Mouse (Mus musculus) heart, adult 2 months (tissue): ENCODE results near the gene Olfr523. TPM values are rescaled to one million over a fixed set of nuclear protein-coding genes. Genes with fewer than 3 reads are reported as not detected.

Experiments used
- DNase-seq, 2 experiments: peaks; one replicate each; pipeline ENCODE4 v3.0.0; 2021
- H3K27ac ChIP-seq: fragments of 200-600 bp; 2 replicates; pipeline ENCODE4 v1.8.1; 2022
- H3K27me3 ChIP-seq: fragments of 200-500 bp; 2 replicates; pipeline ENCODE4 v1.6.1; 2012; ENCODE audit warnings: mild to moderate bottlenecking, low read length, inconsistent platforms, mixed read lengths; ENCODE audit not compliant: control insufficient read depth, insufficient read depth
- H3K36me3 ChIP-seq: fragments of 200-500 bp; 2 replicates; pipeline ENCODE4 v1.6.1; 2012; ENCODE audit warnings: low read length, inconsistent platforms; ENCODE audit not compliant: control insufficient read depth, insufficient read depth
- H3K4me1 ChIP-seq: fragments of 200-500 bp; 2 replicates; pipeline ENCODE4 v1.6.1; 2011; ENCODE audit warnings: low read length; ENCODE audit not compliant: control insufficient read depth, insufficient read depth
- H3K4me3 ChIP-seq: fragments of 200-600 bp; 2 replicates; pipeline ENCODE4 v1.8.1; 2022
- H3K79me2 ChIP-seq: fragments of 200-500 bp; replicated peaks from 2 replicates; pipeline ENCODE4 v1.6.1; 2012; ENCODE audit warnings: mild to moderate bottlenecking, inconsistent platforms, low read length, moderate library complexity, mixed read lengths; ENCODE audit not compliant: control insufficient read depth, insufficient read depth
- H3K9ac ChIP-seq: fragments of 200-500 bp; 2 replicates; pipeline ENCODE4 v1.6.1; 2012; ENCODE audit warnings: low read depth, mild to moderate bottlenecking, control low read depth, inconsistent platforms, low read length, mixed read lengths
- CTCF ChIP-seq: fragments of 200-600 bp; IDR thresholded peaks from 2 replicates; pipeline ENCODE4 v1.8.1; 2022; ENCODE audit warnings: antibody characterized with exemption, mild to moderate bottlenecking, moderate library complexity
- EP300 ChIP-seq: fragments of 200-500 bp; IDR thresholded peaks from 2 replicates; pipeline ENCODE4 v1.6.1; 2011; ENCODE audit warnings: low read depth, low read length, control low read depth; ENCODE audit not compliant: insufficient read depth
- POLR2A ChIP-seq: fragments of 200-500 bp; IDR thresholded peaks from 2 replicates; pipeline ENCODE4 v1.6.1; 2011; ENCODE audit warnings: mild to moderate bottlenecking, low read depth, low read length, control low read depth; ENCODE audit not compliant: insufficient read depth
- WGBS: fragments of 180-500 bp; shearing (Covaris S2); methylation state at CpG from one replicate; pipeline ENCODE4 v1.1.7; 2018; 5-methylcytosine and 5-hydroxymethylcytosine counted together
- intact Hi-C: fragments of 180-260 bp; cut with DNase I; formaldehyde crosslinking; loops from one replicate; pipeline ENCODE4 v1.15.1; 2025
- polyA plus RNA-seq: library from polyadenylated mRNA; depleted of rRNA; stranded (reverse); fragments of >200 nt; gene quantifications from 2 replicates; pipeline ENCODE4 v1.2.3, GENCODE M21; 2012
- total RNA-seq, 2 experiments: library from RNA; stranded (reverse); gene quantifications; 2 replicates each; pipeline ENCODE4 v1.2.3; 2021

Olfr523 gene
- total and polyA plus RNA-seq, 3 experiments = not detected

DNA sequence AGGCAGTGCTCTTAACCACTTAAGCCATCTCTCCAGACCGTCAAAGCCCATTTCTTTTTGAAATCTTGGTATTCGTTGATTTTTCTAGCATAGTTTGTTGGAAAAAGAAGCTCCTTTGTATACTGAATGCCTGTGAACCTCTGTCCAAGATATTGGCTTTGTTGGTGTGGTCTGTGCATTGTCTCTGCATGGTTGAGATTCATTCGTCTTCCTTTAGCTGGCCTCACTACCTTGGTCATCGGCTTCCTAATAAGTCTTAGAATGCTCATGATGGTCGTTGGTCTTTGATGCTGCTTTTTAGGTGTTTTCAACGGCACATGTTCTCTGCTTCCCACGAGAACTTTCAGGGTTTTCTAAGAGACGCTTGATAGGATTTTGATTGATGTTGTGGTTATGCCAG lies 23.0 kb downstream of the Olfr523 start:
- intact Hi-C loops = no loop called here

DNA sequence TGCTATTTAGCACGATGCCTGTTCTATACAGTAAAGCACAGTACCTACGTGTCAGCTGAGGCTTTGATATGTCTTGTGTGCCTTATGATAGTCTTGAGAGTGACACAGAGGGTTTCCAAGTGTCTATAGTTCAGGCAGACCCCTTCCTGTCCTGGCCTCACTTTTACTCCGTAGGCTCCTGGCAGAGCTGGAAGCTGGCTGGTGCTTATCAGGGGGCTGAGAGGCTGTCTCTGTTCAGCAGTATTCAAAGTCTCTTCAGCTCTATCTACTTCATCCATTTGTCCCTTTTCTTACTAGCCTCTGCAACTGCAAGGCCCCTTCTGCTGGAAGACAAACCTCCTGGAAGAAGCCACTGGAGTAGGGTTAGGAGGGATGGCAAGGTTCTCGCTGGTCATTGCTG lies 28.1 kb downstream of the Olfr523 start:
- Histone ChIP-seq H3K4me3 (no peak overlapping the region), H3K27me3 (no peaks in the 10 kb centered on the region), H3K9ac (no peak overlapping the region), H3K79me2 (no peaks in the 10 kb centered on the region), H3K4me1 (no peaks in the 10 kb centered on the region), H3K36me3 (no peaks in the 10 kb centered on the region), H3K27ac (no peak overlapping the region)
- intact Hi-C loops = no loop called here
- DNase-seq = no peak
- 69% methylated on average over 4 of the region's 4 CpGs for WGBS
- TF ChIP-seq POLR2A (no peak), EP300 (no peak), CTCF (no peak)

More for the DNA sequence above, 23.0 kb downstream of the Olfr523 start:
- WGBS = 69% methylated on average over 8 of the region's 8 CpGs
- Histone ChIP-seq H3K27me3 (no peaks in the 10 kb centered on the region), H3K4me1 (no peaks in the 10 kb centered on the region), H3K27ac (no peak overlapping the region), H3K9ac (no peak overlapping the region), H3K36me3 (no peaks in the 10 kb centered on the region), H3K79me2 (no peaks in the 10 kb centered on the region), H3K4me3 (no peak overlapping the region)
- DNase-seq = no peak
- TF ChIP-seq EP300 (no peak), POLR2A (no peak), CTCF (no peak)

GRCm38 (mm10) chr7:140205864-140206263 lies 32.8 kb downstream of the Olfr523 start, which contains the start of gene Olfr524:
TSS of gene Olfr524 (minus strand) at chr7:140205964.
- no peak within 1 kb of the TSS for H3K9ac ChIP-seq
- no peak within 1 kb of the TSS for H3K27ac ChIP-seq
- TF ChIP-seq EP300 (no peak), POLR2A (no peak), CTCF (no peak)
- H3K4me3 ChIP-seq = no peak within 1 kb of the TSS
- DNase-seq = no peak
- H3K79me2 ChIP-seq = no peaks in the 10 kb centered on the region
- intact Hi-C loops = no loop called here
- no peaks in the 10 kb centered on the region for H3K27me3 ChIP-seq
- H3K4me1 ChIP-seq = no peaks in the 10 kb centered on the region
- H3K36me3 ChIP-seq = no peaks in the 10 kb centered on the region

DNA sequence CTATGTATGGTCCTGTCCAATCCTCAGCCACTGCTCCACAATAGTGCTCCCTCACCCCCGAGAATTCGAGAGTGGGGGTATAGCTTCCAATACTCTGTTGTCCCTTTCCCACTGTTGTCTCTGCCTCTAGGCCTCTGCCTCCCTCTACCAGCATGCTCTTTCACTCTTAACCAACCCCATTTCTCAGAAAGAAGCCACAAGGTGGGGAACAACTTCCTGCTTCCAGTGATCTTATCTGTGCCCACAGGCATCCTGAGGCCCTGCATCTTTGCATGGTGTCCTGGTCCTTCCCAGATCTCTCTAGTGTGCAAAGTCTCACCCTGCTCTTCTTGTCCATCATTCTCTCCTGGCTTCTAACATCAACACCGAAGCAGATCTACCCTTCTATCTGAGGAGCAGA lies 33.9 kb downstream of the Olfr523 start:
- TF ChIP-seq POLR2A (no peak), CTCF (no peak)
- intact Hi-C loops = no loop called here
- no peak overlapping the region for H3K9ac ChIP-seq
- H3K79me2 ChIP-seq = no peaks in the 10 kb centered on the region
- DNase-seq = no peak
- no peak overlapping the region for H3K27ac ChIP-seq
- H3K27me3 ChIP-seq = no peaks in the 10 kb centered on the region
- no peaks in the 10 kb centered on the region for H3K4me1 ChIP-seq
- WGBS = 86% methylated on average over 3 of the region's 3 CpGs
- H3K36me3 ChIP-seq = no peaks in the 10 kb centered on the region
- no peak overlapping the region for H3K4me3 ChIP-seq

- H3K9ac ChIP-seq = no peak overlapping the region
- intact Hi-C loops = no loop called here
- H3K36me3 ChIP-seq = no peaks in the 10 kb centered on the region
- WGBS = 63% methylated on average over 8 of the region's 8 CpGs
- H3K79me2 ChIP-seq = no peaks in the 10 kb centered on the region
- TF ChIP-seq CTCF = no peak
- TF ChIP-seq POLR2A = no peak
- no peak for TF ChIP-seq EP300
- no peak overlapping the region for H3K4me3 ChIP-seq
- no peak for DNase-seq
- no peaks in the 10 kb centered on the region for H3K4me1 ChIP-seq
- H3K27ac ChIP-seq = no peak overlapping the region
- no peaks in the 10 kb centered on the region for H3K27me3 ChIP-seq
Observed at GRCm38 (mm10) chr7:140208153-140208552, 35.1 kb downstream of the Olfr523 start.

- H3K36me3 ChIP-seq = no peaks in the 10 kb centered on the region
- intact Hi-C loops = no loop called here
- H3K27ac ChIP-seq = no peak overlapping the region
- no peak overlapping the region for H3K9ac ChIP-seq
- H3K4me1 ChIP-seq = no peaks in the 10 kb centered on the region
- no peak overlapping the region for H3K4me3 ChIP-seq
- TF ChIP-seq EP300 = no peak
- no peak for TF ChIP-seq POLR2A
- no peak for TF ChIP-seq CTCF
- DNase-seq = no peak
- no peaks in the 10 kb centered on the region for H3K27me3 ChIP-seq
- 53% methylated on average over 3 of the region's 3 CpGs for WGBS
- no peaks in the 10 kb centered on the region for H3K79me2 ChIP-seq
Observed at GRCm38 (mm10) chr7:140208677-140209076, 35.7 kb downstream of the Olfr523 start.

DNA sequence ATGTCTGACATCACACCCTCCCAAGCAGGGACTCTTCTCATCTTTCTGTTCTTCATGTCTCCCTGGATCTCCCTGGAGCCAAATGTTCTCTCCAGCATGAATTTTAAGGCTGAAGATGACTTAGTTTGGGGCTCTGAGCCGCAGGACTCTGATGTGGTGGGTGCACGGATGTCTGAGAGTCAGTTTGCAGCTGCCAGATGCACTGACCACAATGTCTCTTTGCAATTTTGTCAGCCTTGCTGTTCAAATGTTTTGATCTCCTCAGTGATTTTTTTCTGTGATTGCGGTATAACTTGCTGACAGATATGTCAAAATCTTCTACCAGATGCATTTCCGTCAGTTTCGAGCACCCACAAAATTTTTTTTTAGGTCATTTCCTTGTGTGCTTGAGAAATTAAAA lies 40.8 kb downstream of the Olfr523 start:
- intact Hi-C loops = no loop called here
- H3K36me3 ChIP-seq = no peaks in the 10 kb centered on the region
- 69% methylated on average over 5 of the region's 5 CpGs for whole genome bisulfite sequencing
- no peaks in the 10 kb centered on the region for H3K4me1 ChIP-seq
- DNase-seq = no peak
- TF ChIP-seq EP300 (no peak), POLR2A (no peak), CTCF (no peak)
- no peaks in the 10 kb centered on the region for H3K27me3 ChIP-seq
- H3K4me3 ChIP-seq = no peak overlapping the region
- H3K27ac ChIP-seq = no peak overlapping the region
- H3K9ac ChIP-seq = no peak overlapping the region
- no peaks in the 10 kb centered on the region for H3K79me2 ChIP-seq
